ENCODE assay signal across 28 mouse cellular contexts in genomic region chr10:38353973-38354372, GRCm38 (mm10).
A peak's percentile ranks its signal among the peaks of the same experiment; 100 is the strongest.
DNase-seq lines count a peak whose midpoint lies in the region; ATAC-seq and TF ChIP-seq lines count a peak whose summit lies in the region.
"Had no signal": no experiment of that assay in that cellular context is flagged by ENCODE, and none has a peak within 500 bp of the region (broad histone marks: within the 10 kb centered on the region; RNA-seq: fewer than 3 reads in every experiment).

No protein-coding gene starts in this region.

- no peaks in the 10 kb centered on the region for H3K36me3 ChIP-seq in hindbrain, postnatal 0 days (ENCODE audit: insufficient read depth, low read length)
- no peaks in the 10 kb centered on the region for H3K36me3 ChIP-seq in hindbrain, embryonic 11.5 days (ENCODE audit: control insufficient read depth, insufficient read depth, low read length)
- no peaks in the 10 kb centered on the region for H3K36me3 ChIP-seq in midbrain, postnatal 0 days (ENCODE audit: insufficient read depth, low read length)
- H3K36me3 ChIP-seq in midbrain, embryonic 13.5 days = no peaks in the 10 kb centered on the region
- H3K36me3 ChIP-seq in neural tube, embryonic 15.5 days = no peaks in the 10 kb centered on the region
- H3K36me3 ChIP-seq: embryonic facial prominence, embryonic 10.5 days; embryonic facial prominence, embryonic 13.5 days; forebrain, embryonic 15.5 days; heart, embryonic 12.5 days; heart, embryonic 15.5 days; hindbrain, embryonic 12.5 days; intestine, embryonic 15.5 days had no signal

- ATAC-seq in frontal cortex, adult (ENCODE audit: low TSS enrichment) = peak; percentile 22; the same call in 1 of the 2 replicates
- ATAC-seq in hindbrain, postnatal 0 days = no peak
- no peak for ATAC-seq in hindbrain, embryonic 11.5 days (ENCODE audit: low FRiP score)
- ATAC-seq in midbrain, postnatal 0 days (ENCODE audit: low FRiP score) = no peak
- no peak for ATAC-seq in midbrain, embryonic 13.5 days
- no peak for ATAC-seq in neural tube, embryonic 15.5 days (ENCODE audit: low FRiP score)
- ATAC-seq: CD4-positive, CD25-positive, alpha-beta regulatory T cell, adult 4 months; forebrain, embryonic 15.5 days; intestine, embryonic 15.5 days had no signal

- H3K9me3 ChIP-seq in hindbrain, postnatal 0 days (ENCODE audit: low read length) = no peaks in the 10 kb centered on the region
- no peaks in the 10 kb centered on the region for H3K9me3 ChIP-seq in hindbrain, embryonic 11.5 days (ENCODE audit: control insufficient read depth, low read length)
- no peaks in the 10 kb centered on the region for H3K9me3 ChIP-seq in midbrain, postnatal 0 days (ENCODE audit: low read length)
- no peaks in the 10 kb centered on the region for H3K9me3 ChIP-seq in midbrain, embryonic 13.5 days
- no peaks in the 10 kb centered on the region for H3K9me3 ChIP-seq in neural tube, embryonic 15.5 days (replicated peaks)
- H3K9me3 ChIP-seq: embryonic facial prominence, embryonic 10.5 days; embryonic facial prominence, embryonic 13.5 days; forebrain, embryonic 15.5 days; heart, embryonic 12.5 days; heart, embryonic 15.5 days; hindbrain, embryonic 12.5 days; intestine, embryonic 15.5 days had no signal

- no peak overlapping the region for H3K9ac ChIP-seq in hindbrain, postnatal 0 days (replicated peaks; ENCODE audit: low read length)
- H3K9ac ChIP-seq in hindbrain, embryonic 11.5 days (ENCODE audit: low read depth, low read length) = no peak overlapping the region
- H3K9ac ChIP-seq in midbrain, postnatal 0 days (replicated peaks; ENCODE audit: low read length, poor library complexity, severe bottlenecking) = no peak overlapping the region
- H3K9ac ChIP-seq in midbrain, embryonic 13.5 days (replicated peaks) = no peak overlapping the region
- H3K9ac ChIP-seq in neural tube, embryonic 15.5 days (replicated peaks) = no peak overlapping the region
- H3K9ac ChIP-seq: embryonic facial prominence, embryonic 13.5 days; forebrain, embryonic 15.5 days; heart, embryonic 12.5 days; heart, embryonic 15.5 days; hindbrain, embryonic 12.5 days; intestine, embryonic 15.5 days had no signal

- no peaks in the 10 kb centered on the region for H3K4me1 ChIP-seq in hindbrain, postnatal 0 days (ENCODE audit: insufficient read depth, low read length)
- H3K4me1 ChIP-seq in hindbrain, embryonic 11.5 days (replicated peaks; ENCODE audit: control insufficient read depth, insufficient read depth, low read length) = no peaks in the 10 kb centered on the region
- H3K4me1 ChIP-seq in midbrain, postnatal 0 days (ENCODE audit: insufficient read depth, low read length) = no peaks in the 10 kb centered on the region; the same call in 1 of the 2 replicates
- no peaks in the 10 kb centered on the region for H3K4me1 ChIP-seq in midbrain, embryonic 13.5 days (replicated peaks)
- H3K4me1 ChIP-seq in neural tube, embryonic 15.5 days = 0 out of 2 replicates have a peak, but pooled peaks cover 2% of the 10 kb centered on the region
- H3K4me1 ChIP-seq: heart, embryonic 12.5 days; heart, embryonic 15.5 days; intestine, embryonic 15.5 days had no signal

- H3K4me2 ChIP-seq in hindbrain, postnatal 0 days (ENCODE audit: low read depth, low read length) = no peak overlapping the region
- H3K4me2 ChIP-seq in hindbrain, embryonic 11.5 days (replicated peaks; ENCODE audit: low read depth, low read length) = no peak overlapping the region
- H3K4me2 ChIP-seq in midbrain, postnatal 0 days (ENCODE audit: low read depth, low read length, poor library complexity, severe bottlenecking) = no peak overlapping the region
- no peak overlapping the region for H3K4me2 ChIP-seq in midbrain, embryonic 13.5 days (replicated peaks)
- no peak overlapping the region for H3K4me2 ChIP-seq in neural tube, embryonic 15.5 days
- H3K4me2 ChIP-seq: embryonic facial prominence, embryonic 13.5 days; forebrain, embryonic 15.5 days; heart, embryonic 12.5 days; heart, embryonic 15.5 days; hindbrain, embryonic 12.5 days; intestine, embryonic 15.5 days had no signal

- peak overlapping the region; percentile 20; the same call in 1 of the 2 replicates for H3K27ac ChIP-seq in hindbrain, postnatal 0 days
- H3K27ac ChIP-seq in hindbrain, embryonic 11.5 days (ENCODE audit: low read depth, low read length) = no peak overlapping the region
- H3K27ac ChIP-seq in midbrain, postnatal 0 days (ENCODE audit: low read depth, low read length) = no peak overlapping the region
- H3K27ac ChIP-seq in midbrain, embryonic 13.5 days = no peak overlapping the region
- H3K27ac ChIP-seq in neural tube, embryonic 15.5 days (replicated peaks) = peak overlapping the region; percentile 15; the same call in 1 of the 2 replicates
- H3K27ac ChIP-seq: embryonic facial prominence, embryonic 10.5 days; embryonic facial prominence, embryonic 13.5 days; forebrain, embryonic 15.5 days; heart, embryonic 15.5 days; hindbrain, embryonic 12.5 days; intestine, embryonic 15.5 days had no signal

- TF ChIP-seq CTCF in hindbrain, postnatal 0 days (IDR thresholded peaks at IDR 0.05; ENCODE audit: low read depth) = no peak
- TF ChIP-seq CTCF in midbrain, postnatal 0 days (IDR thresholded peaks at IDR 0.05) = no peak

- no peak for DNase-seq in frontal cortex, postnatal 14 days (ENCODE audit: low spot score in 2 of 2)
- DNase-seq in hindbrain, postnatal 0 days (ENCODE audit: low spot score) = peak; percentile 39
- no peak for DNase-seq in hindbrain, embryonic 11.5 days (ENCODE audit: low spot score)
- peak; percentile 55 for DNase-seq in midbrain, postnatal 0 days (ENCODE audit: low spot score)
- DNase-seq in layer of hippocampus, adult 11-12 months (ENCODE audit: low spot score) = no peak
- DNase-seq: adrenal gland, adult 2 months; adrenal gland, postnatal 14 days; cerebellum, adult 11-12 months; cerebellum, adult 8-10 months; cerebellum, postnatal 10 days; cerebellum, postnatal 36 days; embryo, embryonic 11 days; gastrocnemius, postnatal 25 days; heart, adult 18-20 months; heart, postnatal 10 days; heart, postnatal 36 days had no signal

- 38% methylated on average over 2 of the region's 2 CpGs for WGBS in hindbrain, postnatal 0 days
- WGBS in hindbrain, embryonic 11.5 days = 61% methylated on average over 2 of the region's 2 CpGs
- 45% methylated on average over 2 of the region's 2 CpGs for WGBS in midbrain, postnatal 0 days
- 43% methylated on average over 2 of the region's 2 CpGs for WGBS in midbrain, embryonic 13.5 days
- 51% methylated on average over 2 of the region's 2 CpGs for WGBS in neural tube, embryonic 15.5 days

- no peak overlapping the region for H3K4me3 ChIP-seq in hindbrain, postnatal 0 days (ENCODE audit: low read length)
- no peak overlapping the region for H3K4me3 ChIP-seq in hindbrain, embryonic 11.5 days (ENCODE audit: low read depth, low read length)
- H3K4me3 ChIP-seq in midbrain, postnatal 0 days (ENCODE audit: low read depth, low read length) = no peak overlapping the region
- no peak overlapping the region for H3K4me3 ChIP-seq in midbrain, embryonic 13.5 days (replicated peaks)
- H3K4me3 ChIP-seq in neural tube, embryonic 15.5 days (replicated peaks) = no peak overlapping the region
- H3K4me3 ChIP-seq: embryonic facial prominence, embryonic 10.5 days; embryonic facial prominence, embryonic 13.5 days; erythroblast, embryonic 14.5 days; forebrain, embryonic 15.5 days; heart, embryonic 12.5 days; heart, embryonic 15.5 days; hindbrain, embryonic 12.5 days; intestine, embryonic 15.5 days had no signal

- no peaks in the 10 kb centered on the region for H3K27me3 ChIP-seq in hindbrain, postnatal 0 days (ENCODE audit: insufficient read depth, low read length)
- no peaks in the 10 kb centered on the region for H3K27me3 ChIP-seq in hindbrain, embryonic 11.5 days (ENCODE audit: control insufficient read depth, insufficient read depth, low read length)
- no peaks in the 10 kb centered on the region for H3K27me3 ChIP-seq in midbrain, postnatal 0 days (ENCODE audit: insufficient read depth, low read length)
- no peaks in the 10 kb centered on the region for H3K27me3 ChIP-seq in midbrain, embryonic 13.5 days
- no peaks in the 10 kb centered on the region for H3K27me3 ChIP-seq in neural tube, embryonic 15.5 days (replicated peaks)
- H3K27me3 ChIP-seq: embryonic facial prominence, embryonic 13.5 days; forebrain, embryonic 15.5 days; heart, embryonic 12.5 days; heart, embryonic 15.5 days; hindbrain, embryonic 12.5 days; intestine, embryonic 15.5 days had no signal

Comparison
In these comparisons a context has a peak if more than half of its experiments do, and no peak if none do; other contexts are left out.
1. DNase-seq: peak in hindbrain, postnatal 0 days (single experiment) and midbrain, postnatal 0 days (single experiment); none in frontal cortex, postnatal 14 days (0 of 2), hindbrain, embryonic 11.5 days (single experiment) and layer of hippocampus, adult 11-12 months (single experiment).
2. H3K27ac ChIP-seq: peak in hindbrain, postnatal 0 days (single experiment) and neural tube, embryonic 15.5 days (single experiment); none in hindbrain, embryonic 11.5 days (single experiment), midbrain, postnatal 0 days (single experiment) and midbrain, embryonic 13.5 days (single experiment).